Mouse (Mus musculus): ENCODE measurements around the gene Sgms1.

DNA sequence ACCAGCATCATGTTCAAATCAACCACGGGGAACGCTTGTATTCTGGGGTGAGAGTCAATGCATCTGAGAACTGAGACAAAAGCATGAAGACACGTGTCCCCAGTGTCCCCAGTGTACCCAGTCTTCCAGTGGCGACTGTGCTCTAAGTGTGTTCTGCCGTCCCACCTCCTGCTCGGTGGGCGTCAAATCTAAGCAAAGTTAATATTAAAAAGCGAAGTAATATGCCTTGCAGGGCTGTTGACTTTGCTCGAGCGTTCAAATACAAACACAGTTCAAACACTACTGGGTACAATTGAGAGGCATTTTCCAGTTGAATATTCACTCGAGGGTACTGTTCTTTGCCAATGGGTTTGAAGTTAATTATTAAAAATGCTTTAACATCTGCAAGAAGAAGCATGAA lies 66.4 kb downstream of the Sgms1 start:
- TF ChIP-seq CTCF (IDR thresholded peaks at IDR 0.05; ENCODE audit: insufficient read depth, low read length), result no peak
- no peak for TF ChIP-seq POLR2A (IDR thresholded peaks at IDR 0.05; ENCODE audit: borderline replicate concordance, extremely low read depth, low read depth, low read length)

All from lung, adult 2 months (tissue).